Mouse (Mus musculus): ENCODE data around the gene Pes1. TPM values are rescaled to one million over a fixed set of nuclear protein-coding genes. Genes with fewer than 3 reads are reported as not detected.
"Not testable (repeated sequence)": the region's sequence is repeated elsewhere in the genome, so short reads cannot be mapped to it uniquely, and the experiment has no call there.

Gene Pes1
- polyA plus RNA-seq, 1 experiment, result 55.6 TPM

GRCm38 (mm10) chr11:3935135-3935534, 28.6 kb upstream of the Pes1 start:
- no peaks in the 10 kb centered on the region for H3K36me3 ChIP-seq (ENCODE audit: control insufficient read depth, insufficient read depth, low read length)
- H3K27ac ChIP-seq (ENCODE audit: control insufficient read depth, insufficient read depth, low read length), result no peak overlapping the region
- peaks cover 6% of the 10 kb centered on the region for H3K4me1 ChIP-seq (replicated peaks; ENCODE audit: control insufficient read depth, insufficient read depth, low read length)
- 82% methylated on average over 4 of the region's 4 CpGs for WGBS
- DNase-seq, result no peak
- no peak overlapping the region for H3K4me3 ChIP-seq (ENCODE audit: control insufficient read depth, insufficient read depth, low read length)
- TF ChIP-seq POLR2A (IDR thresholded peaks at IDR 0.05; ENCODE audit: control insufficient read depth, extremely low read depth, insufficient read depth, low read length, poor library complexity) (no peak), CTCF (IDR thresholded peaks at IDR 0.05; ENCODE audit: borderline replicate concordance, control insufficient read depth, extremely low read depth, insufficient read depth, low read length, poor library complexity) (no peak)
- no peaks in the 10 kb centered on the region for H3K27me3 ChIP-seq (ENCODE audit: control insufficient read depth, insufficient read depth, low read length)

GRCm38 (mm10) chr11:3936318-3936717, 27.5 kb upstream of the Pes1 start:
- H3K4me3 ChIP-seq (ENCODE audit: control insufficient read depth, insufficient read depth, low read length), result no peak overlapping the region
- peaks cover 5% of the 10 kb centered on the region for H3K4me1 ChIP-seq (replicated peaks; ENCODE audit: control insufficient read depth, insufficient read depth, low read length)
- H3K36me3 ChIP-seq (ENCODE audit: control insufficient read depth, insufficient read depth, low read length), result no peaks in the 10 kb centered on the region
- TF ChIP-seq CTCF (IDR thresholded peaks at IDR 0.05; ENCODE audit: borderline replicate concordance, control insufficient read depth, extremely low read depth, insufficient read depth, low read length, poor library complexity) (no peak), POLR2A (IDR thresholded peaks at IDR 0.05; ENCODE audit: control insufficient read depth, extremely low read depth, insufficient read depth, low read length, poor library complexity) (no peak)
- WGBS, result 98% methylated on average over 3 of the region's 3 CpGs
- no peak for DNase-seq
- H3K27ac ChIP-seq (ENCODE audit: control insufficient read depth, insufficient read depth, low read length), result no peak overlapping the region
- H3K27me3 ChIP-seq (ENCODE audit: control insufficient read depth, insufficient read depth, low read length), result no peaks in the 10 kb centered on the region

- no peak for TF ChIP-seq POLR2A (IDR thresholded peaks at IDR 0.05; ENCODE audit: control insufficient read depth, extremely low read depth, insufficient read depth, low read length, poor library complexity)
- no peak for TF ChIP-seq CTCF (IDR thresholded peaks at IDR 0.05; ENCODE audit: borderline replicate concordance, control insufficient read depth, extremely low read depth, insufficient read depth, low read length, poor library complexity)
- Histone ChIP-seq H3K4me1 (replicated peaks; ENCODE audit: control insufficient read depth, insufficient read depth, low read length) (no peaks in the 10 kb centered on the region), H3K27ac (ENCODE audit: control insufficient read depth, insufficient read depth, low read length) (no peak overlapping the region), H3K4me3 (ENCODE audit: control insufficient read depth, insufficient read depth, low read length) (no peak overlapping the region), H3K36me3 (ENCODE audit: control insufficient read depth, insufficient read depth, low read length) (no peaks in the 10 kb centered on the region), H3K27me3 (ENCODE audit: control insufficient read depth, insufficient read depth, low read length) (no peaks in the 10 kb centered on the region)
- DNase-seq, result no peak
- WGBS, result 90% methylated on average over 13 of the region's 13 CpGs
Observed at GRCm38 (mm10) chr11:3937321-3937874, 26.4 kb upstream of the Pes1 start.

GRCm38 (mm10) chr11:3941371-3941770, 22.4 kb upstream of the Pes1 start:
- DNase-seq, result no peak
- Histone ChIP-seq H3K27ac (ENCODE audit: control insufficient read depth, insufficient read depth, low read length) (no peak overlapping the region), H3K4me1 (replicated peaks; ENCODE audit: control insufficient read depth, insufficient read depth, low read length) (no peaks in the 10 kb centered on the region), H3K4me3 (ENCODE audit: control insufficient read depth, insufficient read depth, low read length) (no peak overlapping the region), H3K36me3 (ENCODE audit: control insufficient read depth, insufficient read depth, low read length) (no peaks in the 10 kb centered on the region), H3K27me3 (ENCODE audit: control insufficient read depth, insufficient read depth, low read length) (peaks cover 2% of the 10 kb centered on the region; the same call in 1 of the 2 replicates)
- 97% methylated on average over 7 of the region's 7 CpGs for WGBS
- TF ChIP-seq POLR2A (IDR thresholded peaks at IDR 0.05; ENCODE audit: control insufficient read depth, extremely low read depth, insufficient read depth, low read length, poor library complexity) (no peak), CTCF (IDR thresholded peaks at IDR 0.05; ENCODE audit: borderline replicate concordance, control insufficient read depth, extremely low read depth, insufficient read depth, low read length, poor library complexity) (no peak)

- TF ChIP-seq CTCF (IDR thresholded peaks at IDR 0.05; ENCODE audit: borderline replicate concordance, control insufficient read depth, extremely low read depth, insufficient read depth, low read length, poor library complexity), result no peak
- TF ChIP-seq POLR2A (IDR thresholded peaks at IDR 0.05; ENCODE audit: control insufficient read depth, extremely low read depth, insufficient read depth, low read length, poor library complexity), result no peak
- 42% methylated on average over 1 of the region's 1 CpGs for WGBS
- Histone ChIP-seq H3K4me3 (ENCODE audit: control insufficient read depth, insufficient read depth, low read length) (no peak overlapping the region), H3K27ac (ENCODE audit: control insufficient read depth, insufficient read depth, low read length) (no peak overlapping the region), H3K4me1 (replicated peaks; ENCODE audit: control insufficient read depth, insufficient read depth, low read length) (no peaks in the 10 kb centered on the region), H3K36me3 (ENCODE audit: control insufficient read depth, insufficient read depth, low read length) (no peaks in the 10 kb centered on the region), H3K27me3 (ENCODE audit: control insufficient read depth, insufficient read depth, low read length) (peaks cover 2% of the 10 kb centered on the region; the same call in 1 of the 2 replicates)
- DNase-seq, result no peak
Observed at GRCm38 (mm10) chr11:3946386-3946785, 17.4 kb upstream of the Pes1 start.

- WGBS, result 92% methylated on average over 5 of the region's 5 CpGs
- not testable (repeated sequence) for DNase-seq; H3K27me3 ChIP-seq (ENCODE audit: control insufficient read depth, insufficient read depth, low read length); H3K36me3 ChIP-seq (ENCODE audit: control insufficient read depth, insufficient read depth, low read length); H3K4me1 ChIP-seq (replicated peaks; ENCODE audit: control insufficient read depth, insufficient read depth, low read length); H3K4me3 ChIP-seq (ENCODE audit: control insufficient read depth, insufficient read depth, low read length); H3K27ac ChIP-seq (ENCODE audit: control insufficient read depth, insufficient read depth, low read length)
Observed at GRCm38 (mm10) chr11:3954876-3955275, 8.9 kb upstream of the Pes1 start.

- not testable (repeated sequence) for DNase-seq; H3K27ac ChIP-seq (ENCODE audit: control insufficient read depth, insufficient read depth, low read length); H3K36me3 ChIP-seq (ENCODE audit: control insufficient read depth, insufficient read depth, low read length); H3K27me3 ChIP-seq (ENCODE audit: control insufficient read depth, insufficient read depth, low read length); H3K4me1 ChIP-seq (replicated peaks; ENCODE audit: control insufficient read depth, insufficient read depth, low read length); H3K4me3 ChIP-seq (ENCODE audit: control insufficient read depth, insufficient read depth, low read length)
- 85% methylated on average over 4 of the region's 4 CpGs for WGBS
Observed at GRCm38 (mm10) chr11:3955371-3955770, 8.4 kb upstream of the Pes1 start.
